Mouse (Mus musculus): Measurements from ENCODE around the gene Bmyc.

DNA sequence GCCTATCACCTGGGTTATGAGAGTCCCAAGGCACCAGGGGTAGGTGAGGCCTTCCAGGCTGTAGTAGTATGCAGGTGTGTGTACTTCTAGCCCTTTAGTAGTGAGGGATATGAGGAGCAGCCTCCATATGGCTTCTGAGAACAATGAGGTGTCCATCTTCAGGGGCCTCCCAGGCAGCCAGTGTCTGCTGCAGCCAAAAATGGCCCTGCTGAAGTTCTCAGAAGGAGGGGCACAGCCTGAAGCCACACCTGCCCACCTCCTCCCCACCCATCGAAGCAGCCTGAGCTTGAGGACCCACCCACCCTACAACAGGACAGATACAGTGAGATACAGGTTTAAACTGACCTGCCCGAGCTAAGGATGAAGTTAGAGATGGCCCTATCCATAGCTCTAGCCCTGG lies 24.1 kb upstream of the Bmyc start, which contains the start of gene Lcn10:
- no peak for TF ChIP-seq POLR2A (IDR thresholded peaks at IDR 0.05; ENCODE audit: low read depth, low read length)
- TF ChIP-seq CTCF (conservative IDR thresholded peaks at IDR 0.05; ENCODE audit: insufficient read depth, insufficient read length, low read depth, low read length): no peak

All from kidney, adult 2 months (tissue).